In the genomic region with DNA sequence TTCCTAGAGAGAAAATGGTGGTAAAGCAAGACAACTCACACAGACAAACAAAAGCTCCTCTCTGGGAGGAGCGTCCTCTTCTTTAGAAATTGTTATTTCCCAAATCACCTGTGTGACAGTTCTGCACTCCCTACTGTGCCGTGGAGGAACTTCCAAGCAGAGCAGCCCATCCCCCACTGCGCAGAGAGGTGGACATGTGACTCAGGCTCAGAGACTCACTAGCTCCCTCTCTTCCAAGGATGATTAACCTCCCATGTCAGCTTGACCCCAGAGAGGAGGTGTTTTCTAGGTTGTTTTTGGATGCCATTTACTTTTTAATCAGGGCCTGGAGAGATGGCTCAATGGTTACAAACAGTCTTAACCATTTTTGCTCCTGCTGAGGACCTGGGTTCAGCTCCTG, we compare ENCODE assay signal across 23 mouse cellular contexts. TPM values are rescaled to one million over a fixed set of nuclear protein-coding genes. Genes with fewer than 3 reads are reported as not detected.
DNase-seq lines count a peak whose midpoint lies in the region; ATAC-seq and TF ChIP-seq lines count a peak whose summit lies in the region.
"Had no signal": no experiment of that assay in that cellular context is flagged by ENCODE, and none has a peak within 500 bp of the region (broad histone marks: within the 10 kb centered on the region; RNA-seq: fewer than 3 reads in every experiment).

No protein-coding gene starts in this region.

- no peak overlapping the region for H3K4me3 ChIP-seq in kidney, adult 2 months (ENCODE audit: insufficient read depth, low read depth, low read length)
- no peak overlapping the region for H3K4me3 ChIP-seq in ES-Bruce4 (ENCODE audit: low read depth, low read length)
- no peak overlapping the region for H3K4me3 ChIP-seq in ES-E14 (ENCODE audit: insufficient read depth in 1 of 2, low read depth in 1 of 2, low read length in 2 of 2, poor library complexity in 1 of 2, severe bottlenecking in 1 of 2)
- H3K4me3 ChIP-seq in stomach, postnatal 0 days (ENCODE audit: low read depth, low read length), result no peak overlapping the region
- no peak overlapping the region for H3K4me3 ChIP-seq in heart, embryonic 10.5 days
- H3K4me3 ChIP-seq: erythroblast, embryonic 14.5 days; limb, embryonic 13.5 days; lung, embryonic 15.5 days had no signal

- H3K4me1 ChIP-seq in kidney, adult 2 months (ENCODE audit: control insufficient read depth, insufficient read depth, low read length), result peaks cover 33% of the 10 kb centered on the region
- H3K4me1 ChIP-seq in ES-Bruce4 (ENCODE audit: control insufficient read depth, insufficient read depth, low read length), result peaks cover 2% of the 10 kb centered on the region
- peaks cover 4 to 18% of the 10 kb centered on the region in 2 experiments; a peak in 2 of 4 replicates for H3K4me1 ChIP-seq in ES-E14 (ENCODE audit: control insufficient read depth in 2 of 2, insufficient read depth in 2 of 2, low read length in 2 of 2, poor library complexity in 1 of 2)
- H3K4me1 ChIP-seq in stomach, postnatal 0 days (replicated peaks; ENCODE audit: control insufficient read depth, insufficient read depth), result no peaks in the 10 kb centered on the region
- H3K4me1 ChIP-seq in heart, embryonic 10.5 days, result peaks cover 21% of the 10 kb centered on the region

- no peak overlapping the region for H3K4me2 ChIP-seq in stomach, postnatal 0 days (replicated peaks; ENCODE audit: low read depth)
- H3K4me2 ChIP-seq: limb, embryonic 13.5 days; liver, embryonic 11.5 days; lung, embryonic 15.5 days; midbrain, embryonic 11.5 days had no signal

- no peak for TF ChIP-seq POLR2A in kidney, adult 2 months (IDR thresholded peaks at IDR 0.05; ENCODE audit: low read depth, low read length)
- TF ChIP-seq POLR2A in ES-Bruce4 (IDR thresholded peaks at IDR 0.05; ENCODE audit: insufficient read depth, low read length), result no peak

- TF ChIP-seq CTCF in kidney, adult 2 months (conservative IDR thresholded peaks at IDR 0.05; ENCODE audit: insufficient read depth, insufficient read length, low read depth, low read length), result no peak
- TF ChIP-seq CTCF in ES-Bruce4 (IDR thresholded peaks at IDR 0.05; ENCODE audit: low read depth, low read length), result no peak
- peak; percentile 2; the same call in 1 of the 2 replicates for TF ChIP-seq CTCF in stomach, postnatal 0 days (IDR thresholded peaks at IDR 0.05; ENCODE audit: low read depth)

- 47% methylated on average over 3 of the region's 3 CpGs for WGBS in kidney, adult 2 months
- 49% methylated on average over 3 of the region's 3 CpGs for WGBS in stomach, postnatal 0 days
- 38% methylated on average over 3 of the region's 3 CpGs for WGBS in heart, embryonic 10.5 days

- no peak overlapping the region for H3K27ac ChIP-seq in kidney, adult 2 months (ENCODE audit: insufficient read depth, low read depth, low read length)
- H3K27ac ChIP-seq in ES-Bruce4 (ENCODE audit: insufficient read depth, low read length) (no peak overlapping the region), ES-E14 (ENCODE audit: insufficient read depth, low read depth, low read length, poor library complexity, severe bottlenecking) (no peak overlapping the region)
- H3K27ac ChIP-seq in stomach, postnatal 0 days (replicated peaks), result no peak overlapping the region
- no peak overlapping the region for H3K27ac ChIP-seq in heart, embryonic 10.5 days
- H3K27ac ChIP-seq: limb, embryonic 13.5 days; lung, embryonic 15.5 days had no signal

- H3K9me3 ChIP-seq in ES-Bruce4 (replicated peaks; ENCODE audit: control insufficient read depth, insufficient read depth, low read length, poor library complexity, severe bottlenecking) (no peaks in the 10 kb centered on the region), ES-E14 (ENCODE audit: control insufficient read depth, insufficient read depth, low read depth, low read length) (no peaks in the 10 kb centered on the region)
- no peaks in the 10 kb centered on the region for H3K9me3 ChIP-seq in stomach, postnatal 0 days (ENCODE audit: control insufficient read depth, low read length)
- H3K9me3 ChIP-seq in heart, embryonic 10.5 days, result no peaks in the 10 kb centered on the region
- H3K9me3 ChIP-seq: G1E; limb, embryonic 13.5 days; lung, embryonic 15.5 days had no signal

- peak; percentile 78 for DNase-seq in kidney, adult 2 months
- DNase-seq in kidney, adult 18-20 months, result no peak
- peak; percentile 44 for DNase-seq in ES-E14 (ENCODE audit: low read depth, low spot score)
- no peak for DNase-seq in stomach, postnatal 0 days (ENCODE audit: low spot score)
- no peak for DNase-seq in heart, embryonic 10.5 days (ENCODE audit: low spot score)
- DNase-seq in spleen, postnatal 36 days (ENCODE audit: low spot score in 2 of 2), result no peak
- DNase-seq: adrenal gland, postnatal 25 days; cerebellum, adult 11-12 months; cerebellum, adult 9-11 months; spleen, adult 18-20 months; thymus, adult 2 months; thymus, postnatal 36 days had no signal

- peak; percentile 73; the same call in 1 of the 2 replicates for TF ChIP-seq EP300 in ES-Bruce4 (IDR thresholded peaks at IDR 0.05; ENCODE audit: insufficient read depth, low read depth, low read length)
- no peak for TF ChIP-seq EP300 in stomach, postnatal 0 days (optimal IDR thresholded peaks at IDR 0.05)

- H3K27me3 ChIP-seq in kidney, adult 2 months (replicated peaks; ENCODE audit: control insufficient read depth, insufficient read depth, low read length), result no peaks in the 10 kb centered on the region
- no peaks in the 10 kb centered on the region for H3K27me3 ChIP-seq in ES-Bruce4 (ENCODE audit: control insufficient read depth, insufficient read depth, low read length, poor library complexity, severe bottlenecking)
- H3K27me3 ChIP-seq in stomach, postnatal 0 days (ENCODE audit: control insufficient read depth, insufficient read depth, low read length), result no peaks in the 10 kb centered on the region
- H3K27me3 ChIP-seq in heart, embryonic 10.5 days (ENCODE audit: insufficient read depth, poor library complexity, severe bottlenecking), result no peaks in the 10 kb centered on the region
- H3K27me3 ChIP-seq: limb, embryonic 13.5 days; lung, embryonic 15.5 days had no signal

- no peaks in the 10 kb centered on the region for H3K36me3 ChIP-seq in kidney, adult 2 months (ENCODE audit: control insufficient read depth, insufficient read depth, low read length)
- H3K36me3 ChIP-seq in ES-Bruce4 (ENCODE audit: control insufficient read depth, insufficient read depth, low read length, poor library complexity, severe bottlenecking) (no peaks in the 10 kb centered on the region), ES-E14 (ENCODE audit: control insufficient read depth, insufficient read depth, low read length, poor library complexity, severe bottlenecking) (no peaks in the 10 kb centered on the region)
- no peaks in the 10 kb centered on the region for H3K36me3 ChIP-seq in stomach, postnatal 0 days (ENCODE audit: control insufficient read depth, insufficient read depth, low read length)
- no peaks in the 10 kb centered on the region for H3K36me3 ChIP-seq in heart, embryonic 10.5 days
- H3K36me3 ChIP-seq: G1E; limb, embryonic 13.5 days; lung, embryonic 15.5 days had no signal

- no peak overlapping the region for H3K9ac ChIP-seq in ES-Bruce4 (ENCODE audit: low read depth, poor library complexity, severe bottlenecking)
- no peak overlapping the region for H3K9ac ChIP-seq in ES-E14 (ENCODE audit: insufficient read depth, low read depth, low read length, poor library complexity, severe bottlenecking)
- no peak overlapping the region for H3K9ac ChIP-seq in stomach, postnatal 0 days (ENCODE audit: low read length)
- H3K9ac ChIP-seq: limb, embryonic 13.5 days; lung, embryonic 15.5 days had no signal

- no peak for ATAC-seq in stomach, postnatal 0 days (ENCODE audit: low FRiP score, low TSS enrichment)
- ATAC-seq: CD4-positive, CD25-positive, alpha-beta regulatory T cell, adult 4 months; forebrain, embryonic 16.5 days; hindbrain, embryonic 16.5 days; midbrain, embryonic 16.5 days had no signal

- in situ Hi-C loops in ES-E14 (cut with MboI; ENCODE audit: low sequenced_read_pairs in 2 of 2, unreplicated experiment in 2 of 2), result no loop called here

TF ChIP-seq in ES-E14, 5 proteins besides CTCF, POLR2A, EP300 and RAD21:
- TF ChIP-seq MAFK (IDR thresholded peaks at IDR 0.05; ENCODE audit: insufficient read depth, low read depth, low read length) (no peak), CHD2 (IDR thresholded peaks at IDR 0.05; ENCODE audit: low read depth, low read length) (no peak), ZC3H11A (IDR thresholded peaks at IDR 0.05; ENCODE audit: borderline replicate concordance, low read depth, low read length) (no peak), HCFC1 (IDR thresholded peaks at IDR 0.05; ENCODE audit: borderline replicate concordance, insufficient read depth, low read length) (no peak), ZNF384 (IDR thresholded peaks at IDR 0.05; ENCODE audit: low read depth, low read length) (no peak)

RNA-seq across cellular contexts. Expression of a gene that starts 29.4 kb away (rescaled TPM):
- polyA plus RNA-seq in kidney, adult 2 months (2012; rRNA removed), result 136 and 148 TPM in 2 replicates
- 73.6 and 79.7 TPM in 2 replicates for polyA plus RNA-seq in ES-Bruce4 (2011; ENCODE audit: insufficient read depth, insufficient read length, low read depth, missing spikeins)
- total RNA-seq in ES-E14 (2012; rRNA removed), result 26.5 and 29.2 TPM in 2 replicates
- 172 and 177 TPM in 2 replicates for polyA plus RNA-seq in stomach, postnatal 0 days (2015; fragmentation: Nextera tagmentation; extraction: Ambion mirVana)
- 80.8 and 91.5 TPM in 2 replicates for polyA plus RNA-seq in heart, embryonic 10.5 days (2016; fragmentation: Nextera tagmentation; extraction: Ambion mirVana)

Comparison
In these comparisons a context has a peak if more than half of its experiments do, and no peak if none do; other contexts are left out.
1. DNase-seq: peak in kidney, adult 2 months (single experiment) and ES-E14 (single experiment); none in kidney, adult 18-20 months (single experiment), stomach, postnatal 0 days (single experiment), heart, embryonic 10.5 days (single experiment) and spleen, postnatal 36 days (0 of 2).